Comparison of ENCODE assay signal across 14 mouse cellular contexts in the genomic region with DNA sequence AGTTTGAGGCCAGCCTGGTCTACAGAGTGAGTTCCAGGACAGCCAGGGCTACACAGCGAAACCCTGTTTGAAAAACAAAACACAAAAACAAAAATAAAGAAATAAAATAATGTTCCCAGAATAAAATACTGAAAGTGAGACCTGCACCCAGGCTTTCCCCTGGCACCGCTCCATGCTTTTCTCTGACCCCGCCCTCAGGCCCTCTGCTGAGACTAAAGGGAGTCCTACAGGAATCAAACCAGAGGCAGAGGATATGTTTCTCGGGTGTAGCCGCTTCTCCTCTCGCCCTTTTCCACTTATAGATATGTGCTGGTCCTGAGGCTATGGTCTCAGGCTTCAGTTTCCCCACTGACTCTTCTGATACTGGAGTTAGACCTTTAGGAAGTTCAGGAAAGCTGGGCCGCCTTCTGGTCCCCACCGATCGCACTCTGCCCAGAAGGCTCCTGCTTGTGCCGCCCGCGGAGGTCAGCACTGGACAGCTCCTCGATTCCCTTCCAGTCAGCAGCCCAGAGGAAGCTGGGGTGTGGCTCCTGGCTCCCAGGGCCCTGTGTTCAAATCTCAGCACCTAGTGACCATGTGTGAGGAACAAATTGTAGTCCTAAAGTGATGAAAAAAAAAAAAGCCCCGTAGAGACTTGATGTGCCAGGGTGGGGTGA. TPM values are rescaled to one million over a fixed set of nuclear protein-coding genes. Genes with fewer than 3 reads are reported as not detected.
DNase-seq lines count a peak whose midpoint lies in the region; ATAC-seq and TF ChIP-seq lines count a peak whose summit lies in the region.
"Had no signal": no experiment of that assay in that cellular context is flagged by ENCODE, and none has a peak within 500 bp of the region (broad histone marks: within the 10 kb centered on the region; RNA-seq: fewer than 3 reads in every experiment).

No protein-coding gene starts in this region.

- peak; percentile 57 for DNase-seq in kidney, adult 11 months
- DNase-seq in adipocyte (ENCODE audit: low spot score) = peak; percentile 37
- peak; percentile 55 for DNase-seq in embryo, embryonic 11 days
- DNase-seq in lung, postnatal 0 days (ENCODE audit: low spot score) = peak; percentile 41
- no peak for DNase-seq in layer of hippocampus, postnatal 10 days (ENCODE audit: low spot score in 2 of 2)
- DNase-seq: liver, embryonic 13.5 days had no signal

- H3K36me3 ChIP-seq in kidney, embryonic 16.5 days (ENCODE audit: insufficient read depth, low read length) = no peaks in the 10 kb centered on the region
- H3K36me3 ChIP-seq in lung, postnatal 0 days (ENCODE audit: insufficient read depth, low read length) = no peaks in the 10 kb centered on the region
- H3K36me3 ChIP-seq: forebrain, embryonic 15.5 days; G1E; liver, embryonic 13.5 days; midbrain, embryonic 13.5 days had no signal

- TF ChIP-seq CTCF in lung, postnatal 0 days (IDR thresholded peaks at IDR 0.05) = no peak

- no peak for TF ChIP-seq EP300 in lung, postnatal 0 days (IDR thresholded peaks at IDR 0.05)

- H3K4me3 ChIP-seq in kidney, embryonic 16.5 days (ENCODE audit: low read length) = no peak overlapping the region
- no peak overlapping the region for H3K4me3 ChIP-seq in lung, postnatal 0 days (ENCODE audit: low read depth, low read length)
- H3K4me3 ChIP-seq: forebrain, embryonic 15.5 days; liver, embryonic 13.5 days; midbrain, embryonic 13.5 days had no signal

- H3K9ac ChIP-seq in kidney, embryonic 16.5 days (replicated peaks; ENCODE audit: low read length) = no peak overlapping the region
- H3K9ac ChIP-seq in lung, postnatal 0 days (replicated peaks; ENCODE audit: low read depth) = no peak overlapping the region
- H3K9ac ChIP-seq: forebrain, embryonic 15.5 days; liver, embryonic 13.5 days had no signal

- peaks cover 5% of the 10 kb centered on the region; the same call in 1 of the 2 replicates for H3K27me3 ChIP-seq in kidney, embryonic 16.5 days (ENCODE audit: insufficient read depth, low read length)
- H3K27me3 ChIP-seq in lung, postnatal 0 days (replicated peaks; ENCODE audit: insufficient read depth, low read length) = peaks cover 3% of the 10 kb centered on the region; the same call in 1 of the 2 replicates

- no peak for ATAC-seq in kidney, embryonic 16.5 days (ENCODE audit: low FRiP score, low TSS enrichment)
- ATAC-seq in lung, postnatal 0 days = no peak
- no peak for ATAC-seq in inflammation-experienced regulatory T-cells, adult 6 months
- ATAC-seq: forebrain, embryonic 15.5 days; midbrain, embryonic 13.5 days had no signal

- peaks cover 23% of the 10 kb centered on the region for H3K4me1 ChIP-seq in kidney, embryonic 16.5 days (ENCODE audit: insufficient read depth, low read length)
- H3K4me1 ChIP-seq in lung, postnatal 0 days (ENCODE audit: insufficient read depth, low read depth, low read length) = no peaks in the 10 kb centered on the region; the same call in 1 of the 2 replicates

- no peak overlapping the region for H3K27ac ChIP-seq in kidney, embryonic 16.5 days (ENCODE audit: low read length)
- no peak overlapping the region for H3K27ac ChIP-seq in lung, postnatal 0 days (ENCODE audit: low read length)
- H3K27ac ChIP-seq: forebrain, embryonic 15.5 days; liver, embryonic 13.5 days; midbrain, embryonic 13.5 days had no signal

- no peaks in the 10 kb centered on the region for H3K9me3 ChIP-seq in kidney, embryonic 16.5 days (ENCODE audit: low read length)
- H3K9me3 ChIP-seq in lung, postnatal 0 days (ENCODE audit: low read length) = no peaks in the 10 kb centered on the region
- H3K9me3 ChIP-seq: forebrain, embryonic 15.5 days; G1E; liver, embryonic 13.5 days; midbrain, embryonic 13.5 days had no signal

- WGBS in kidney, embryonic 16.5 days = 26% methylated on average over 14 of the region's 14 CpGs
- 26% methylated on average over 14 of the region's 14 CpGs for WGBS in lung, postnatal 0 days

- H3K4me2 ChIP-seq in kidney, embryonic 16.5 days (replicated peaks; ENCODE audit: low read depth, low read length) = no peak overlapping the region
- no peak overlapping the region for H3K4me2 ChIP-seq in lung, postnatal 0 days (replicated peaks; ENCODE audit: low read depth, low read length)
- H3K4me2 ChIP-seq: forebrain, embryonic 15.5 days; liver, embryonic 13.5 days; midbrain, embryonic 13.5 days had no signal

RNA-seq across cellular contexts. Expression of gene Pde4c, which starts 2.4 kb away (rescaled TPM):
- polyA plus RNA-seq in kidney, embryonic 16.5 days (2015; fragmentation: Nextera tagmentation; extraction: Ambion mirVana) = 8.8 and 11.6 TPM in 2 replicates
- 0.93 and 2.0 TPM in 2 replicates for polyA plus RNA-seq in lung, postnatal 0 days (2015; fragmentation: Nextera tagmentation; extraction: Ambion mirVana)
- under 1 TPM; 0.51 to 0.64 TPM for total RNA-seq in layer of hippocampus, postnatal 10 days (2021)
- polyA plus RNA-seq in inflammation-experienced regulatory T-cells, adult 6 months (2017; shearing (Covaris generic)) = under 1 TPM; 0.19 to 0.59 (median 0.25) TPM

RNA-seq across cellular contexts. Expression of gene Gm3336, which starts 7.6 kb away (rescaled TPM):
- 0.52 and 0.76 TPM in 2 replicates for polyA plus RNA-seq in kidney, embryonic 16.5 days (2015; fragmentation: Nextera tagmentation; extraction: Ambion mirVana)
- polyA plus RNA-seq in lung, postnatal 0 days (2015; fragmentation: Nextera tagmentation; extraction: Ambion mirVana) = 0.50 and 0.54 TPM in 2 replicates
- total RNA-seq in layer of hippocampus, postnatal 10 days (2021) = not detected
- under 1 TPM in 1 of 3 experiments, not detected in 2; 0.55 TPM for polyA plus RNA-seq in inflammation-experienced regulatory T-cells, adult 6 months (2017; shearing (Covaris generic))
- polyA plus RNA-seq: cortical plate, adult 2 months; forebrain, embryonic 15.5 days; heart, embryonic 16.5 days; liver, embryonic 13.5 days; midbrain, embryonic 13.5 days; neural tube, embryonic 14.5 days had no signal

RNA-seq across cellular contexts. Expression of gene Iqcn, which starts 22.7 kb away (rescaled TPM):
- 0.04 and 0.06 TPM in 2 replicates for polyA plus RNA-seq in kidney, embryonic 16.5 days (2015; fragmentation: Nextera tagmentation; extraction: Ambion mirVana)
- 0.04 and 0.07 TPM in 2 replicates for polyA plus RNA-seq in lung, postnatal 0 days (2015; fragmentation: Nextera tagmentation; extraction: Ambion mirVana)
- total RNA-seq in layer of hippocampus, postnatal 10 days (2021) = under 1 TPM in 1 of 2 experiments, not detected in 1; 0.07 TPM
- not detected for polyA plus RNA-seq in inflammation-experienced regulatory T-cells, adult 6 months (2017; shearing (Covaris generic))
- polyA plus RNA-seq: G1E; liver, embryonic 13.5 days; neural tube, embryonic 14.5 days had no signal

RNA-seq across cellular contexts. Expression of gene Jund, which starts 27.2 kb away (rescaled TPM):
- 42.1 and 47.4 TPM in 2 replicates for polyA plus RNA-seq in kidney, embryonic 16.5 days (2015; fragmentation: Nextera tagmentation; extraction: Ambion mirVana)
- 107 and 109 TPM in 2 replicates for polyA plus RNA-seq in lung, postnatal 0 days (2015; fragmentation: Nextera tagmentation; extraction: Ambion mirVana)
- total RNA-seq in layer of hippocampus, postnatal 10 days (2021) = 100 to 1,000 TPM; 166 to 187 TPM
- polyA plus RNA-seq in inflammation-experienced regulatory T-cells, adult 6 months (2017; shearing (Covaris generic)) = 10 to 100 TPM; 13.9 to 23.2 (median 16.6) TPM

RNA-seq across cellular contexts. Expression of gene Rab3a, which starts 28.6 kb away (rescaled TPM):
- polyA plus RNA-seq in kidney, embryonic 16.5 days (2015; fragmentation: Nextera tagmentation; extraction: Ambion mirVana) = 20.9 and 22.0 TPM in 2 replicates
- polyA plus RNA-seq in lung, postnatal 0 days (2015; fragmentation: Nextera tagmentation; extraction: Ambion mirVana) = 17.6 and 28.6 TPM in 2 replicates
- 100 to 1,000 TPM; 584 to 714 TPM for total RNA-seq in layer of hippocampus, postnatal 10 days (2021)
- polyA plus RNA-seq in inflammation-experienced regulatory T-cells, adult 6 months (2017; shearing (Covaris generic)) = 1 to 10 TPM; 4.6 to 8.6 (median 7.9) TPM

Comparison
In these comparisons a context has a peak if more than half of its experiments do, and no peak if none do; other contexts are left out.
1. DNase-seq: peak in kidney, adult 11 months (single experiment), adipocyte (single experiment), embryo, embryonic 11 days (single experiment) and lung, postnatal 0 days (single experiment); none in layer of hippocampus, postnatal 10 days (0 of 2).